Mouse (Mus musculus): ENCODE measurements around the gene Sned1.

DNA sequence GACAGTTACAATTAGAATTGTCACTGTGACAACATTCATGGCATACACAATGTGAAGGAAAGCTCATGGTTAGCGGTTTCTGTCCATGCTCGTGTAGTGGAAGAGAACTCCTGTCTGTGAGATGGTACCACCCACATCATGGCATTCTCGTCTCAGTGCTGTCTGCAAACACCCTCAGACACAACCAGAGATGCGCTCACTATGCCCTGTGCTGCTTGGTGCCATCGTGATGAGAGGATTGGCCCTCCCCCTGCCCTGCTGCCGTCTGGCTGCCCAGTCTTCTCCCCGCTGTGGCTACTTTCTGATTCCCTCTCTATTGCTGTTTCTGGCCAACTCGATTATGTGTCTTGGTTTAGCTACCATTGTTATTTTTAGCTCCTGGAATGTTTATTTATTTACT is 56.4 kb downstream of the Sned1 start:
- TF ChIP-seq CTCF (IDR thresholded peaks at IDR 0.05; ENCODE audit: control insufficient read depth, insufficient read depth, insufficient replicate concordance, low read depth, low read length), result no peak
- TF ChIP-seq POLR2A (IDR thresholded peaks at IDR 0.05; ENCODE audit: control insufficient read depth, low read depth, low read length), result no peak

Data from testis, adult 2 months (tissue).